Mouse (Mus musculus) left cerebral cortex, postnatal 10 days (tissue): Measurements from ENCODE around the gene D630003M21Rik. TPM values are rescaled to one million over a fixed set of nuclear protein-coding genes. Genes with fewer than 3 reads are reported as not detected.

Experiments
- DNase-seq, 2 experiments: peaks; one replicate each; pipeline ENCODE4 v3.0.0; 2021 to 2022; ENCODE audit warnings: low spot score in 2 of 2, mixed read lengths in 1 of 2; ENCODE audit errors: extremely low spot score in 1 of 2
- intact Hi-C: fragments of 180-260 bp; cut with DNase I; formaldehyde crosslinking; loops from one replicate; pipeline ENCODE4 v1.15.1; 2025
- total RNA-seq, 2 experiments: library from RNA; stranded (reverse); gene quantifications; 2 replicates each; pipeline ENCODE4 v1.2.3; 2021

D630003M21Rik gene
- total RNA-seq, 2 experiments from 2014 or later, result 3.3 to 3.7 TPM

- intact Hi-C loops, result no loop called here
- DNase-seq, result no peak
These were observed 76.2 kb downstream of the D630003M21Rik start for GRCm38 (mm10) chr2:158152685-158153309.

- intact Hi-C loops, result no loop called here
- no peak for DNase-seq
These were observed 77.9 kb downstream of the D630003M21Rik start for GRCm38 (mm10) chr2:158151077-158151476.

- DNase-seq, result no peak
- intact Hi-C loops, result no loop called here
These were observed 82.1 kb downstream of the D630003M21Rik start for GRCm38 (mm10) chr2:158146971-158147370.

- intact Hi-C loops, result no loop called here
- peak in 1 of 2 experiments; percentile 89 for DNase-seq
These were observed 82.8 kb downstream of the D630003M21Rik start, which contains the start of gene Tgm2 for GRCm38 (mm10) chr2:158146223-158146622. Gene Tgm2 (minus strand): TSS chr2:158146436.

GRCm38 (mm10) chr2:158145528-158146065 is 83.4 kb downstream of the D630003M21Rik start:
- intact Hi-C loops, result no loop called here
- no peak for DNase-seq

- no peak for DNase-seq
- intact Hi-C loops, result loop anchor here (5.0 kb wide), 1 partner anchor 38 kb away; no protein-coding TSS in a partner anchor
These were observed 84.1 kb downstream of the D630003M21Rik start for GRCm38 (mm10) chr2:158144750-158145527.

GRCm38 (mm10) chr2:158144263-158144662 is 84.8 kb downstream of the D630003M21Rik start:
- DNase-seq, result no peak
- intact Hi-C loops, result loop anchor here (5.0 kb wide), 1 partner anchor 37 kb away; no protein-coding TSS in a partner anchor

GRCm38 (mm10) chr2:158143816-158144215 is 85.2 kb downstream of the D630003M21Rik start:
- intact Hi-C loops, result loop anchor here (5.0 kb wide), 1 partner anchor 37 kb away; no protein-coding TSS in a partner anchor
- no peak for DNase-seq

GRCm38 (mm10) chr2:158142981-158143380 is 86.0 kb downstream of the D630003M21Rik start:
- intact Hi-C loops, result loop anchor here (5.0 kb wide), 1 partner anchor 36 kb away; no protein-coding TSS in a partner anchor
- no peak for DNase-seq

GRCm38 (mm10) chr2:158141690-158142440 is 87.2 kb downstream of the D630003M21Rik start:
- intact Hi-C loops, result loop anchor here (5.0 kb wide), 1 partner anchor 35 kb away; no protein-coding TSS in a partner anchor
- DNase-seq, result no peak

GRCm38 (mm10) chr2:158141271-158141670 is 87.8 kb downstream of the D630003M21Rik start:
- intact Hi-C loops, result loop anchor here (5.0 kb wide), 1 partner anchor 34 kb away; no protein-coding TSS in a partner anchor
- no peak for DNase-seq

GRCm38 (mm10) chr2:158140664-158141063 is 88.4 kb downstream of the D630003M21Rik start:
- intact Hi-C loops, result loop anchor here (5.0 kb wide), 1 partner anchor 33 kb away; no protein-coding TSS in a partner anchor
- no peak for DNase-seq

GRCm38 (mm10) chr2:158139628-158140027 is 89.4 kb downstream of the D630003M21Rik start:
- no peak for DNase-seq
- intact Hi-C loops, result loop anchor here (5.0 kb wide), 1 partner anchor 32 kb away; no protein-coding TSS in a partner anchor

GRCm38 (mm10) chr2:158138778-158139177 is 90.2 kb downstream of the D630003M21Rik start:
- no peak for DNase-seq
- intact Hi-C loops, result no loop called here

- DNase-seq, result no peak
- intact Hi-C loops, result no loop called here
These were observed 91.3 kb downstream of the D630003M21Rik start for GRCm38 (mm10) chr2:158137771-158138170.

GRCm38 (mm10) chr2:158136205-158136604 is 92.8 kb downstream of the D630003M21Rik start:
- intact Hi-C loops, result no loop called here

GRCm38 (mm10) chr2:158133050-158133449 is 96.0 kb downstream of the D630003M21Rik start:
- intact Hi-C loops, result no loop called here
- DNase-seq, result no peak

More at GRCm38 (mm10) chr2:158136205-158136604, 92.8 kb downstream of the D630003M21Rik start:
- no peak for DNase-seq
